Mouse (Mus musculus): ENCODE data around the gene Rab15.
A peak's percentile ranks its signal among the peaks of the same experiment; 100 is the strongest.
"Not testable (repeated sequence)": the region's sequence is repeated elsewhere in the genome, so short reads cannot be mapped to it uniquely, and the experiment has no call there.

The Rab15 gene

DNA sequence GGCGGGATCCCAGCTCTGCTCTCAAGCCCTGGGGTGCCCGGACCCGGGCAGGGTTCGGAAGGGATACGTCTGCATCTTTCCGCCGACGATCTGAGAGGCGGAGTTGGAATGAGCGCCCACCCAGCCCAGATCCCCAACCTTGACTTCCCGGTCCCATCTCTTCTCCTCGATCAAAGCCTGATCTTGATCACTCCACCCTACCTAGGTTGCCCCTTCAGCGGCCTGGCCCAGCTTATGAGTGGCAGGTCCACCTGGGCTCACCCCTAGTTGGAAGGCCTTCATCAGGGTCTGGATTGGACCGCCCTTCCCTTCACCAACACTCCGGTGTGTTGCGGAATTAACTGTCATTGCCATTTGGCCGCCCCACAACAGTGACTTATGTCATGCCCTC, at the start of gene Rab15:
Rab15 (minus strand) TSS at position 258 of the 391 bp plus-strand sequence.
- peak; percentile 55 to 58 for DNase-seq

DNA sequence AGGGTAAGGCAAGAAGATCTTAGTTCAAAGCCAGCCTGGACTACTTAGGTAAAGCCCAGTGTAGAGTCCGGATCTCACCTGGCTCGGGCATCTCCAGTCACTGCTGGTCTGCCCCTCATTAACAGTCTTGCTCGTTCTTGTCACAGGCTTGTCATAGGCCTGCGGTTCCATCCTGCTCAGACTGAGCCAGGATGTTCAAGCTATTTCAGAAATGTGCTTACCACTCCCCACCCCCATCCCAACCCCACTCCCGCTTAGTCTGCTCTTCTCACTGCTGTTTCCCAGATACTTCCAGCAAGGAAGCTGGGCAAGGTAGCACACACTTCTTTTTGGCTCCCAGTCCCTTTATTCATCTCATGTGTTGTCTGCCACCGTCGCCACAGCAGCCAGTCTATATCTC, 46.9 kb upstream of the Rab15 start:
- DNase-seq = no peak

DNA sequence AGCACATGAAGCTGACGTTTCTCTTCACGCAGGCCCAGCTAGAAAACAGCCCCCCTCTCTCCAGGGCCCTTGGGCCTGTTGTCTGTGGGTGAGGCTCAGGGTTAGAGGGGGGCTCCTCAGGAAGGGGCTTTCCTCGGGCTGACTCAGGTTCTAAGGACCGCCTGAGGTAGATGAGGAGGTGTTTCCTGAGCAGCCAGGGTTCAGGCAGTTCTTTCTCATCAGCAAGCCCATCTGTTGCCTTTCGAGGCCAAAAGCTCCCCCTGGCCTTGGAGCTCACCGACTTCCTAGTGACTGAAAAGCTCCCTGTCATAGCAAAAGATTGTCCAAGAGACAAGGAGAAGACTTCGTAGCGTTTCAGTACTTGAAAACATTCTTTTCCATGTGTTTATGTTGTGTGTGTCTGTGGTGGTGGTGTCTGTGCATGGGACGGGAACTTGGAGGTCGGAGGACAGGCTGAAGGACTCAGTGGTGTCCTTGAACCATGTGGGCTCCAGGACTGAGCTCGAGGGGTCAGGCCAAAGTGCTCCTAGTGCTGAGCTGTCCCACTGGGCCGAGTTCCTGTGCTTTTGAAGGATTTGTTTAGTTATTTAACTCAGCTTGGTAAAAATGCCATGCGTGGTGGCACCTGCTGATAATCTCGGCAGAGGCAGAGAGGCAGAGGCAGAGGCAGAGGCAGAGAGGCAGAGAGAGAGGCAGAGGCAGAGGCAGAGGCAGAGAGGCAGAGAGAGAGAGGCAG, 45.9 kb upstream of the Rab15 start:
- peak; percentile 51 to 62 for DNase-seq

DNA sequence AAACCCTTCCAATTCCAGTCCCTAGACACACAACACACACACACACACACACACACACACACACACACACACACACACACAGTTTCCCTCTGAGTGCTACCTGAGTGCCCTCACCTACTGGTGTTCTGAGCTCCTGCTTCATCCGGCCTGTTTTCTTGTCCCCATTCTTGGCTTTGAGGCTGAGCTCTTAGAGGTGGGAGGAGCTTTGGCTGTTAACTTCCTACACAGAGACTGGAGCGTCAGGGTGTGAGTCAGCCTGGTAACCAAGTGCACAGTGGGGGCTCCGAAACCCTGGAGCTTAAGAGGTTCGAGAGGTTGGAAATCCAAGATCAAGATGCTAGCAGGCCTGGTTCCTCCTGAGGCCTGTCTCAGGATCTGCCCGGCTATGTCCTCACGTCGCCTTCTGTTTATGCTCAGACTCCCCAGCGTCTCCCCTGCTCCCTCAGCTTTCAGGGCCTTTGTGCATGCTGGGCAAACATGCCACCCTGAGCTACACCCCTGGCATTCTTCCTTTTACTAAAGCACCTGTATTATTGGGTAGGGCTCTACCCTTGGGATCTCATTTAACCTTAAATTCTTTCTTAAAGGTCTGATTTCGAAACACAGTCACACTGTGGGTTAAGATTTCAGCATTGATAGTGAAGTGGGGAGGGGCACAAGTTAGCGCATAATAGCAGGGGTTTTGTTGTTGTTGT, 45.0 kb upstream of the Rab15 start:
- DNase-seq = peak; percentile 46 to 58

DNA sequence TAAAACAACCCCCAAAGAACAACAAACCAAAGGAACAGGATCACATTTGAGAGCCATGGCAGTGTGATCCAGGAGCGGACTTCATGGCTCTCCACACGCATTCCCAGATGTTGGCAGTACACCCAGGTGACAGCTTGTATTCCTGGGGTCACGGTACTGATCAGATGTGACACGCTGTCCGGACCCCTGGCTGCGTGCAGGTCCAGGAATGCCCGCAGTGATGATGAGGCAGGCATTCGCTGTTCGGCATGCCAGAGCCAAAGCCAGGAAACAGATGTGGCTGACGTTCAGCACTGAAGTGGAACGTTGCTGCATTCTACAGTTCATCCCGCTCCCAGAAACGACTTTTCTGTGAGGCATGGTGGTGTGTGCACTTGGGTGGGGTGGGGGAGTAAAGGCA, 42.6 kb upstream of the Rab15 start:
- no peak for DNase-seq

DNA sequence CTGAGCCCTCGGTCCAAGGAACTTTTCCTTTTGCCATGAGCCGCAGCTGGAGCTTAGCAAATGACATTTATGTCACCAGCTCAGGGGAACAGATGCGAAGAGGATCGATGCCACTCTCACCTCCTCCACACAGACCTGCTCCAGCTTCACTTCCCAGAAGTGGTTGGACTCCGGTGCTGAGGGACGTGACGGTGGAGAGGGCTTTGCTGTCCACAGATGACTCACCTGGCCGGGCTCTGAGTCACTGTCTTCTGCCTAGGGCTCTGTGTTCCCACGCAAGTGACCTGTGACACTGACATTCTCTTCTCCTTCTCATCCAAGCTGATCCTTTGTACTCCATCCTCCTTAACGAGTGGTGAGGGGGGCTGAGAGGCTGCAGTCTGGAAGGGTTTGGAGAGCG, 40.9 kb upstream of the Rab15 start:
- no peak for DNase-seq

DNA sequence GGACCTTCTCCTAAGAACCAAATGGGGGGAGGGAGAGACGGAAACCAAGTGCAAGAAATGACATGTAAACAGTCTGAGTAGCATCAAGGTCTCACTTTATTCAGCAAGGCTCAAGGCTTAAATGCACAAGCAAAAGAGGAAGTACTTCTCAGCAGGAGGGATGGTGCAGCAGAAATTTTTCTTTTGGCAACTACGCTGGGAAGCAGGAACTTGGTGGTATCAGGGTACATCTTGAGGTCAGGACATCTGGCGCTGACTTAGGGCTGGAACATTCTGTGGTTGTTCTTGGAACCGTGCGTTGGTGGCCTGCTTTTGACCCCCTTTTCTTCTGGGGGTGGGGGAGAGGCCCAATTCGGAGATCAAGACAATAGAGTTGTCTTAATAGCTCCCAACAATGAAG, 36.1 kb upstream of the Rab15 start:
- not testable (repeated sequence) for DNase-seq

DNA sequence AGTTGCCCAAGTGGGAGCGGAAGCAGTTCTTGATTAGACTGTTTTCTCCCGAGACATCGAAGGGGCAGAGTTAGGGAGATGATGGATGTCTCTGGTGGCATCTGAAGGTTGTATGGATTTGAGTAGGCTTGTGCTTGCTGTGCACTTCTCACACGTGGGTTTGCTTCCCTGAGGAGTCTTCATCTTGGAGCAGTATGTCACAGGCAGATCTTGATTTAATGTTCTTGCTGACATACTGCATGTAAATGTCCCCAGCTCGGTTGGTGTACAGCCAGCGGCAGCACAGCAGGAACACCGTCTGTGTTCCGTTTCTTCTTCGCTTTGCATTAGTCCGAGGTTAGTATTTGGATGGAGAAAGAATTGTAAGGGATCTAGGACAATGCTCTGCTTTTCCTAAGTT, 34.4 kb upstream of the Rab15 start:
- DNase-seq = peak; percentile 49 to 56

DNA sequence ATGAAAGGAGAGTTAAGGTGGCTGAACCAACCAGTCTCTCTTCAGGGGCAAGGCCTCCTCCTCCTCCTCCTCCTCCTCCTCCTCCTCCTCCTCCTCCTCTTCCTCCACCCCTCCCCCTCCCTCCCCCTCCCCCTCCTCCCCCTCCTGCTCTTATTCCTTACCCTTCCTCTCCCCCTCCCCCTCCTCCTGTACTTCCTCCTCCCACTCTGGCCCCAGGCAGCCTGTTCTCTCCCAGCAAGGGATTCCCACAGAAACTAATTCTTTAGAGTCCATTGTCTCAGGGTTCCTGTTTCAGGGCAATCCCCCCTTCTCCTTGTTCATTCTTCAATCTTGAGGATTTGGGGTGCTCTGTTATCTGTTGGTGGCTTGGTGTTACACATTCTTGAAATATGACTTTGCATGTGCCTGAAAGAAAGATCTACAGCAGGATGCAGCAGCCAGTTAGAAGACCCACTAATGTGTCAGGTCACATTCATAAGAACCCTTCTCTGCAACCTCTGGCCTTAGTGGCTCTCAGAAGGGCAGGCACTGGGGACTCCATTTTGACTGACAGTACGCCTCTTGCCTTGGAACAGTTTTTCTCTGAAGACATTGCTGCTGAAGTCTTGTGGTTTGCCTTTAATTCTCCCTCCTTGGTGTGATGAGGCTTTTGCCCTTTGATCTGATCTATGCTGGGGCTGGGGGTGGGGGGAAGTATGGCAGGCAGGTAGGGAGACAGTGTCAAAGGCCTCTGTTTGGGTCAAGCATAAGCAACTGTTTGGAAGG, 30.9 kb upstream of the Rab15 start:
- DNase-seq = no peak

DNA sequence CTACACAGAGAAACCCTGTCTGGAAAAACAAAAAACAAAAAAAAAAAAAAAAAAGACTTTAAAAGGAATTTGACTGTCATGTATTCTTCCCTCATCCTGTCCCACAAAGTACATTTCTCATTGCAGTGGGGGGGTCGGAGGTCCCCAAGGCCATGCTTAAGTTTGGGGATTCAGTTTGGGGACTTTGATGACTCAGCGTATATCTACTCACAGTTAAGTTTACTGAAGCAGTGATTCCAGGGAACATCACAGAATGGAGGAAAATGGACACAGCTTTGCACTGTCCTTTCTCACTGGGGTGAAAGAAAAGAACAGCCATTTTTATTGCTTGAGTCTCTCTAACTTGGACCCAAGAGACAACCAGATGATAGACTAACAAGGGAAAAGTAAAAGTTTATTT, 29.7 kb upstream of the Rab15 start:
- no peak for DNase-seq

DNA sequence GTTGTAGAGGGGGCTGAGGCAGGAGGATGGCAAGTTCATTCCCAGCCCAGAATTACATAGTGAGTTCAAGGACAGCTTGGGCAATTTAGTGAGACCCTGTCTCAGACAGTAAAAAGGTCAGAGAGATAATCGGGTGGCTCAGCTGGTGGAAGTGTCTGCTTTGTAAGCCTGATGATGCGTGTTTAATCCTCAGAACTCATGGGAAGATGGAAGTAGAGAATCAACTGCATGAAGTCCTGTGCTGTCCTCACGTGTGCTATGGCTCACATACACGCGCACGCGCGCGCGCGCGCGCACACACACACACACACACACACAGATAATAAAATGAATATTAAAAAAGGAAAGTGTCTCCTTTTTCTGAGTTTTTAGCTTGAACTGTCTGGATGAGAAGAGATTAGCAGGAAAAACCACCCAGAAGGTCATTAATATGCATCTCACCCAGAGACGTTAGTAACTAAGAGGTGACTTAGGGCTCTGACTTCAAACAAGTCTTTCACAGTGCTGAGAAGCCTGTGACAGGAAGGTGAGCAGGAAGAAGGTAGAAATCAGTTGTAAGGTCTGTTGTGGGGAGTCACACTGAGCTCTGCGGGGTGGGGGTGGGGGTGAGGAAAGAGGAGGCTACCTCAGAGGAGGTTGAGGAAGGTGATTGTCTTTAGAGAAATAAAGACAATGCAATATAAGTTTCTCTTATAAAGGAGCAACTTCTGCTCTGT, 21.8 kb upstream of the Rab15 start:
- no peak for DNase-seq

DNA sequence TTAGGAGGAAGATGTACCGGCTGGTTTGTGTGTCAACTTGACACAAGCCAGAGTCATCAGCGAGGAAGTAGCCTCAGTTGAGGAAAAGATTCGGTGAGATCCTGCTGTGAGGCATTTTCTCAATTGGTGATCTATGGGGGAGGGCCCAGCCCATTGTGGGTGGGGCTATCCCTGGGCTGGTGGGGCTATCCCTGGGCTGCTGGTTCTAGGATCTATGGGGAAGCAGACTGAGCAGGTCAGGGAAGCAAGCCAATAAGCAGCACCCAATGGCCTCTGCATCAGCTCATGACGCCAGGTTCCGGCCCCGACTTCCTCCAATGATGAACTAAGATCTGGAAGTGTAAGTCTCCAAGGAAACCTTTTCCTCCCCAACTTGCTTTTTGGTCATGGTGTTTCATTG, 17.4 kb upstream of the Rab15 start:
- DNase-seq = no peak

DNA sequence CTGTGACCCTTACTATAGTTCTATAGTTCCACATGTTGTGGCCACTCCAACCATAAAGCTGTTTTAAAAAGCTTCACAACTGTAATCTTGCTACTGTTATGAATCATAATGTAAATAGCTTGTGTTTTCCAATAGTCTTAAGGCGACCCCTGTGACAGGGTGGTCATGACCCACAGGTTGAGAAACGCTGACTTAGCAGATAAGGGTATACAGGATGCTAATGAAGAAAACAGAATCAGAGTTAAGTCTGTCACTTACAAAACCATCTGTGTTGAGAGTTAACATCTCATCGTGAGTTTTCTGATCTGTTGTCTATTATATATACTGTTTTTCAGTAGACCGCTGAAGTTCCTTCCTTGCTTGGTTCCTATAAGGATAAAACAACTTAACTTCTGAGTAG, 16.6 kb upstream of the Rab15 start:
- no peak for DNase-seq

DNA sequence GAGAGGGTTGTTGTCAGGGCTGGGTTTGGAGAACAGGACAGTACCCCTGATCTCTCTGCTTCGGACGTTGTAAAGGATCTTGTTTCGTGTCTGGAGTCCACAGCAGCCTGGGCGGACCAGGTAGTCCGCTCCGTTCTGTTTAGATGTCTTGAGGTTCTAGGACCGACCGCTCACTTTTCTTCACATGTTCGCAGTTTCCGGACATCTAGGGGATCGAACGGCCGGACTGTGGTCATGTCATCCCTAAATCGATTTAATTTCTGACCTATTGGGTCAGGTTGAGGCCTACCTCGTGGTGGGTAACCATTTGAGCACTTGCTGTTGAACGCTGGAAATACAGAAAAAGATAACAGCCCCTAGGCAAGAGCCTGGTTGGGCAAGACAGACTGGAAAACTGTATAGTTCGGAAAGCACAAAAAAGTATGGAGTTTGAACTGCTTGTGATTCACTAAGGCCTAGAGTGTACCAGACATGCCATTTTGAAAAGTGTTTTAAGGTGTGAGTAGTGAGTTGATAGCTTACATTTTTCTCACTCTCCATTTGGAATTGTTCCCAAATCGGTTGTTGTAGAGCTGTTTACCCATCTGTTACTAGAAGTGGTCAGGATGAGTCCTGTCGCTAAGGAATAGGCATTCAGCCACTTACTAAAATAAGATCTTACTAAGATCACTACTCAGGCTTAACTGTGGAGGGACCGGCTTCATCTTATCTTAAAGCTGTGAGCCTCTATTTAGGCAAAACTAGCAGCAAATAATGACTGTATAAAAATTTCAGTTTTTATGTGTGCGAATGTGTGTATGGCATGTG, 15.3 kb upstream of the Rab15 start:
- no peak for DNase-seq

DNA sequence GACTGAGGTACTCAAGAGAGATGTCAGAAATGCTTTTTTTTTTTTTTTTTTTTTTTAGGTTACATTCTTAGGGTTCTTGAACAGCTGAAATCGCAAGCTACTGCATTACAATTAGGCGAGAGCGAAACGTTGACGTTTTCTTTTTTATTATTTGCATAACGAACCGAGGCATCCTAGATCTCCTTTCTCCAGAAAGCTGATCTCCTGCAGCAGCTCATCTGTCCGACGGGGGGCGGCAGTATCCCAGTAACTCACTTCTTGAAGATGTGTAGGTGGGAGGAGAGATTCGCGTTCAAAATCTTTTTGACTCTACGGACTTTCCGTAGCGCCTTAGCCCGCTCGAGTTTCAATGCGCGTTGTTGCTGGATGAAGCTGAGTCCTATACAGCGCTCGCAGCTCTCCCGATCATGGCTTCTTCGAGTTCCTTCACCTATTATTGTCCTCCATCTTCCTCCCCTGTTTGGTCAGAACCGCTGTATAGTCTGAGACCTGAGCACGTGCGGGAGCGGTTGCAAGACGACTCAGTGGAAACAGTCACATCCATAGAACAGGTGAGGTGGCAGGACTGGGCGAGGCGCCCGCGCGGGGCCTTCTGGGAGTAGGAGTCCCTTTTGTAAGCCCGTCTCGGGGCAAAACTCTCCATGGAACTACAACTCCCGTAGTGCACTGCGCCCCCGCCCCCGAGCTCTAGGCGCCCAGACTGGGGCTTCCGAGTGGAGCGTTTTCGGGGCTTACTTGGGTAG, 14.6 kb upstream of the Rab15 start:
- DNase-seq = peak; percentile 100

DNA sequence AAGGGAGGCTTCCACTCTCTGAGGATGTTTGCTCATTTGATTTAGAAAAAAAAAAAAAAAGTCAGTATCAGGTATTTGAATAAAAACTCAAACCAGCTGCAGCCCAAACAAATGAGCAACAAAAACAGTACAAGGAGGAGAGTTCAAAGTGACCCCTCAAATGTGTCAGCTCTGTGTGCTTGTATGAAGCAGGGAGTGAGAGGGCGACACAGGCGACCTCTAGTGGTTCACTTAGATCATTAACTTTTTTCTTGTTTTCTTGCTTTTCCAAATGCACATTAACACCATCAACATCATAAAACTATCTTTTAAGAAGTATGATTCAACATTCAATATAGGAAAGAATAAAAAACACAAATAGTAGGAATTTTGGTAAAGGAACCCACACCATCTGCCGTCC, 10.0 kb upstream of the Rab15 start:
- peak; percentile 34 to 50 for DNase-seq

DNA sequence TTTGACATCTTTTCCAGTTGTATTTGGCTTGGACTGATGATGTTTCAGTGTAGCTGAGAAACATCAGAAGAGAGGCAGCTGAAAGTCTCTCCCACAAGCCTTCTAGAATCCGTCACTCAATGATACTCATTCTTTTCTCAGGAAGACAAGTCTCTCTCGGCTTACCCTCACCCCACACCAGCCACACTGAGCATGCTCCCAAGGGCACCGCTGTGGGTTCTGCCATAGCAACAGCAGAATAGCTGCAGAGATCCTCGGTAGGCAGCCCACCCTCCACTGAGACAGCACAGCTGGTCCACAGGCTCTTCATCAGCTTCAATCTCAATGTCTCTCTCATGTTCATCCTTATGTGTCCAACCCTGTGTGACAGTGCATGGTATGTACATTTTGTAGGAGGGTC, 2.6 kb upstream of the Rab15 start:
- no peak for DNase-seq

DNA sequence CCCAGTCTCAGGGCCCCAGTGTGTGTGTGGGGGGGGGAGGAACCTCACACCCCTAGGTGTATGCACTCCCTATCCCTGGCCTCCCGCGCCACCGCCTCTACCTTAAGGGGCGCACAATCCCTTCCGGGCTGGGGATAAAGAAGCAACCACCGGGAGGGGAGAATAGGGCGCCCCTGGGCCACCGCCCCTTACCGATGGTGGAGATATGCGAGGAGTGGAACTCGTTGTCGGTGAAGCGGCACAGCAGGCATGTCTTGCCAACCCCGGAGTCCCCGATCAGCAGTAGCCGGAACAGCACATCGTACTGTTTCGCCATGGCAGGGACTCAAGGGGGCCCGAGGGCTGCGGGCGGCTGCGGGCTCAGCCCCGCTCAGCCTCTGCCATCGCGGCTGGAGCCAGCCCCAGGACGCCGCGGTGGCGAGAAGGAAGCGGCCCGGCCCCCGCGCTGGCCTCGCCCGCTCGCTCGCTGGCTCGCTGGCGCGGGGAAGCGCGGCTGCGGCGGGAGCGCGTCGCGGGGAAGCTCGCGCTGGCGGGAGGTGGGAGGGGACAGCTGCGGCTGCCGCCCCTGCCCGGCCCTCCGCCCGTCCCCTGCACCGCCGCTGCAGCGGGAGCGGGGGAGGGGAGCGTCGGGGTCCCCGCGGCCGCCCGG, 582 bp downstream of the Rab15 start:
- peak; percentile 59 to 63 for DNase-seq

DNA sequence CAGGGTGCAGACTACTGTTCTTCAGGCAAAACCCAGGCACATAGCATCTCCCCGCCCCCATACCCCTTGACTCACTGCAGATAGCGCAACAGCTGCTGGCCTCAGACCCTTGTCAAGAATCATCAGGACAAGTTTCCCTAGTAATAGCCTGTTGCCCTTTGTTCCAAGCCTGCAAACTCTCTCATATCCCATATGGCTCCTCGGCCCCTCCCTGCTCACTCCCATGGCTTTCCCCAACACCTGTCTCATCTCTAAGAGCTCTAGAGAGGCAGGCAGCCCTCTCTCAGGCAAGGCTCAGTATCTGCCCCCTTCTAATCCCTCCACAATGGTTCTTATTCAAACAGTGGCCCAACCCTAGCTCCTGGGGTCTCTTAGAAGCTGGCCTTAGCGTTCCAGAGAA, 2.1 kb downstream of the Rab15 start:
- peak in 1 of 2 experiments; percentile 51 for DNase-seq

DNA sequence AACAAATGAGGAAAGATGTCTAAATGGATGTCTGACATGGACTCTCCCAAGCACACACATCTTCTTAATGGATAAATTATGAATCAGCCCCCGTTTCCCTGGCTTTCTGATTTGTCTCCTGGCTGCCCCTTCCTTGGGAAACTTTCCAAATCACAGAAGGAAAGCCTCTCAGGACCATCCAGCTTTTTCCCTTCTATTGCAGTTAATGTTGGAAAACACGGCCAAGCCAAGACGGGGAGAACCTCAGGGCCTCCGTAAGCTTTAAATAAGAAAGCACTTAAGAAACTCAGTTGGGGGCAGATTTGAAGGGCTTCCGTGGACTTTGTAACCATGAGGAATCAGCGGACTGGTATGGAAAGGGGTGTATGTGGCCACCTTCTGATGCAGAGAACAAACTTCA, 2.9 kb downstream of the Rab15 start:
- DNase-seq = no peak

DNA sequence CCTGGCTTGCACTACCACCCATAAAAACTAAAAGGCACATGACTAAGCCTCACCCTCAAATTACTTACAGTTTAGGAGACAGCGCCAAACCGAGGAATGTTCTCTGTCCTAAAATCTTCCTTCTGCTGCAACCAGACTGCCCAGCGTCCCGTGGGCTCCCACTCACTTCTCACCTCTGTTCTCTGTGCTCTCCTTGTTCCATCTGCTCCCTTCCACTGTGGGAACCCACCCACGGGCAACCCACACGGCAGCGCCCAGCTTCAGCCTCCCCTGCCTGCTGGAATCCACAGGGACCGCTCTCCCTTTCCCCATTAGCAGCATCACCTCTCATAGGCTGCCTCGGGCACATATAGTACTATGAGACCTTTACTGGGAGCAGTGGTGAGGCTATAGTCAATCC, 3.8 kb downstream of the Rab15 start:
- DNase-seq = no peak

Measured in cerebellum, postnatal 36 days (tissue).